Mouse (Mus musculus) forebrain, embryonic 10.5 days (tissue): ENCODE results near the gene Cldn24. TPM values are rescaled to one million over a fixed set of nuclear protein-coding genes. Genes with fewer than 3 reads are reported as not detected.

Source experiments
- polyA plus RNA-seq: library from polyadenylated mRNA; unstranded; fragments of >200 nt; fragmentation: Nextera tagmentation; extraction: Ambion mirVana; gene quantifications from 2 replicates; pipeline ENCODE4 v1.2.1, GENCODE M21; 2016

The Cldn24 gene
- polyA plus RNA-seq, 1 experiment from 2014 or later, result not detected

Other genes starting within 250 kb of the Cldn24 start
- 10.9 and 13.5 TPM in 2 replicates for gene Ing2, start 146.6 kb upstream of the Cldn24 start, polyA plus RNA-seq
- 34.8 and 37.3 TPM in 2 replicates for gene Cdkn2aip, start 108.2 kb upstream of the Cldn24 start, polyA plus RNA-seq
- not detected in 2 replicates for gene Cldn22, start 2.3 kb downstream of the Cldn24 start, polyA plus RNA-seq
- 7.8 and 8.5 TPM in 2 replicates for gene Wwc2, start 168.8 kb downstream of the Cldn24 start, polyA plus RNA-seq